Mouse (Mus musculus) adipocyte (in vitro differentiated cells): ENCODE measurements at regions not wholly inside any gene's neighbourhood (a gene's known extent, or its start where the extent isn't known, plus 50 kb on each side); places are given as distances from the start of the nearest gene placed in this dataset.
A peak's percentile ranks its signal among the peaks of the same experiment; 100 is the strongest.
"Not testable (repeated sequence)": the region's sequence is repeated elsewhere in the genome, so short reads cannot be mapped to it uniquely, and the experiment has no call there.

Experiments
- DNase-seq: peaks from one replicate; pipeline ENCODE4 v3.0.0-alpha.2; 2016; ENCODE audit warnings: low spot score

GRCm38 (mm10) chr4:44424831-44425704 lies 124.4 kb downstream of the Melk start:
- no peak for DNase-seq

GRCm38 (mm10) chr4:44434593-44434992 lies 133.9 kb downstream of the Melk start:
- DNase-seq: peak; percentile 21

- no peak for DNase-seq
Measured at GRCm38 (mm10) chr4:44445511-44445910, 144.8 kb downstream of the Melk start.

GRCm38 (mm10) chr4:44450881-44451532 lies 150.3 kb downstream of the Melk start:
- DNase-seq: no peak

GRCm38 (mm10) chr4:44452043-44452618 lies 151.5 kb downstream of the Melk start:
- no peak for DNase-seq

GRCm38 (mm10) chr4:44453552-44453951 lies 152.9 kb downstream of the Melk start:
- no peak for DNase-seq

- no peak for DNase-seq
Measured at GRCm38 (mm10) chr4:44455851-44456250, 155.2 kb downstream of the Melk start.

- DNase-seq: not testable (repeated sequence)
Measured at GRCm38 (mm10) chr4:44473511-44473910, 172.8 kb downstream of the Melk start.
